Mouse (Mus musculus) kidney, postnatal 0 days (tissue): Measurements from ENCODE around the gene Zgrf1. TPM values are rescaled to one million over a fixed set of nuclear protein-coding genes. Genes with fewer than 3 reads are reported as not detected.

ENCODE experiments used
- ATAC-seq: fragments of 200-750 bp; cut with Nextera tagmentation; replicated peaks from 2 replicates; pipeline ENCODE4 v1.8.0; 2017; ENCODE audit warnings: low read depth, moderate number of reproducible peaks, moderate TSS enrichment, moderate library complexity; ENCODE audit not compliant: low FRiP score
- DNase-seq: peaks from one replicate; pipeline ENCODE4 v3.0.0-alpha.2; 2016; ENCODE audit warnings: low spot score
- H3K27ac ChIP-seq: fragments of 300-500 bp; sonication (generic); 2 replicates; pipeline ENCODE4 v1.5.1; 2014; ENCODE audit warnings: mild to moderate bottlenecking
- H3K27me3 ChIP-seq: fragments of 300-500 bp; sonication (generic); 2 replicates; pipeline ENCODE4 v1.6.1; 2014; ENCODE audit warnings: low read length, mixed read lengths; ENCODE audit not compliant: insufficient read depth
- H3K36me3 ChIP-seq: fragments of 300-500 bp; sonication (generic); 2 replicates; pipeline ENCODE4 v1.6.1; 2014; ENCODE audit warnings: low read length, mixed read lengths; ENCODE audit not compliant: insufficient read depth
- H3K4me1 ChIP-seq: fragments of 300-500 bp; sonication (generic); replicated peaks from 2 replicates; pipeline ENCODE4 v1.6.1; 2014; ENCODE audit warnings: antibody characterized with exemption, low read length, mixed read lengths; ENCODE audit not compliant: insufficient read depth
- H3K4me2 ChIP-seq: fragments of 300-500 bp; sonication (generic); 2 replicates; pipeline ENCODE4 v1.6.1; 2014; ENCODE audit warnings: mild to moderate bottlenecking, low read length, moderate library complexity, mixed read lengths
- H3K4me3 ChIP-seq: fragments of 300-500 bp; sonication (generic); replicated peaks from 2 replicates; pipeline ENCODE4 v1.5.1; 2014; ENCODE audit warnings: low read depth, low read length
- H3K9ac ChIP-seq: fragments of 300-500 bp; sonication (generic); 2 replicates; pipeline ENCODE4 v1.6.1; 2014; ENCODE audit warnings: low read depth, low read length
- H3K9me3 ChIP-seq: fragments of 300-500 bp; sonication (generic); replicated peaks from 2 replicates; pipeline ENCODE4 v1.6.1; 2016; ENCODE audit warnings: low read length, inconsistent platforms, mixed read lengths
- CTCF ChIP-seq: IDR thresholded peaks from 2 replicates; pipeline ENCODE4 v1.5.1; 2016; ENCODE audit warnings: antibody characterized with exemption, low read depth, mild to moderate bottlenecking, moderate library complexity
- WGBS: fragments of 180-500 bp; shearing (Covaris S2); extraction: QIAGEN DNeasy Blood & Tissue Kit; methylation state at CpG from one replicate; pipeline ENCODE4 v1.1.7; 2014; 5-methylcytosine and 5-hydroxymethylcytosine counted together
- polyA plus RNA-seq: library from polyadenylated mRNA; unstranded; fragments of >200 nt; fragmentation: Nextera tagmentation; extraction: Ambion mirVana; gene quantifications from 2 replicates; pipeline ENCODE4 v1.2.1, GENCODE M21; 2015

Gene Zgrf1
- polyA plus RNA-seq, 1 experiment from 2014 or later: 2.3 TPM

DNA sequence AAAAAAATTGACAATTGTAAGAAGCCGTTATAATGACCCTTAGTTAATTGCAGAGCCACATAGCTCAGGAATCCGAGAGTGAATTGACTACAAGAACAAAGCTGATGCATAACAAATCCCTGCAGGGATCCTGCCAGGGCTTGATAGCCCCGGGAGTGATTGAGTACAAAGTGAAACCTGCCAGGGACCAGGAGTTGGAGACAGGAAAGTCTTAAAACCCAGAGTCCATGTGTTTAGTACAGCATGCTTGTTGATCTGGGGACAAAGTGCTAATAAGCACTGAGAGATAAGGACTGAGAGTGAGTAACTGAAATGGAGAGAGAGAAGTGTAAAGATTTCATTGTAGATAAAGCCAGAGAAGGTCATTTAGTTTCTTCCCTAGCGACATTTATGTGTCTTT, 23.0 kb upstream of the Zgrf1 start:
- ATAC-seq (no peak), DNase-seq (no peak)
- Histone ChIP-seq H3K9ac (no peak overlapping the region), H3K27ac (no peak overlapping the region), H3K4me3 (no peak overlapping the region), H3K9me3 (no peaks in the 10 kb centered on the region), H3K27me3 (no peaks in the 10 kb centered on the region), H3K4me2 (no peak overlapping the region), H3K36me3 (no peaks in the 10 kb centered on the region), H3K4me1 (no peaks in the 10 kb centered on the region)
- WGBS: 17% methylated on average over 4 of the region's 4 CpGs
- TF ChIP-seq CTCF: no peak

DNA sequence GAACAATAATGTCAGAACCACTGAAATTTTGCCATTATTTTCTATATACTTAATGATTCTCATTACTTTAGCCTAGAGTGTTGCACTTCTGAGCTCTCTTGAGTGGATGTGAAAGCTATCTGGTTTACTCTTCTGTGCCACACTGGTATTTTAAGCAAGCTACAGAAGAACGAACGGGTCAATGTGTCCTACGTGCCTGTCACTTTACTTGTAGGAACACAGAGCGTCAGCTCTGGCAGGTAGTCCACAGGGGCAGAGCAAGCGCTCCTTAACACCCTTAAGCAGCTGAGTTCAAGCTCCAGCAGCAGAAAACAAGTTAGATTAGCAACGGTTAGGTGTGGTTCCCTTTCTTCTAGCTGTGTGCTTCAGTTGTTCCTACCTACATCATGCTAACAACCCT, 14.1 kb upstream of the Zgrf1 start:
- Histone ChIP-seq H3K36me3 (peaks cover 16% of the 10 kb centered on the region; the same call in 1 of the 2 replicates), H3K27me3 (no peaks in the 10 kb centered on the region), H3K4me2 (no peak overlapping the region)

DNA sequence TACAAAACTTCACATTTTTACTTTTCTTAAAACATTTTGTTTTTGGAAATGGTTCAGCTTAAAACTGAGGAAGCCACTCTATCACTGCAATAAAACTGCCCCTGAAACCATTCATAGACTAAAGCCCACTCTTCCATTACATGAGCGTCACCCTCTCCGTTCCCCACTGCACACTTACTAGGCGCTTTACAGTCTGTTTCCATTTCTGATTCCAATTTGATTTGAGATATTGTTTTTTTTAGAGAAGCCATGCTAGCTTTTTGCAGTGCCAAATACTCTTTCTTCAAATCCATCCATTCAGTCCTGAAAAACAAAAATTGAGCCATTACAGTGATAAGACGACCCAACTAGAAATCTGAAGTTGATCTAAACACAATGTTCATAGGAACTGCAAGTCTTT, 9.3 kb upstream of the Zgrf1 start:
- no peak overlapping the region for H3K4me2 ChIP-seq
- TF ChIP-seq CTCF: no peak
- H3K36me3 ChIP-seq: peaks cover 25% of the 10 kb centered on the region
- WGBS: 86% methylated on average over 4 of the region's 4 CpGs
- no peak overlapping the region for H3K4me3 ChIP-seq
- DNase-seq (no peak), ATAC-seq (no peak)
- H3K27ac ChIP-seq: no peak overlapping the region
- H3K4me1 ChIP-seq: no peaks in the 10 kb centered on the region
- H3K9ac ChIP-seq: no peak overlapping the region
- no peaks in the 10 kb centered on the region for H3K9me3 ChIP-seq
- no peaks in the 10 kb centered on the region for H3K27me3 ChIP-seq

More for the DNA sequence above, 14.1 kb upstream of the Zgrf1 start:
- no peak for ATAC-seq
- H3K4me3 ChIP-seq: no peak overlapping the region
- no peak overlapping the region for H3K9ac ChIP-seq
- no peak for TF ChIP-seq CTCF
- H3K9me3 ChIP-seq: no peaks in the 10 kb centered on the region
- no peaks in the 10 kb centered on the region for H3K4me1 ChIP-seq
- DNase-seq: no peak
- WGBS: 84% methylated on average over 6 of the region's 6 CpGs
- H3K27ac ChIP-seq: no peak overlapping the region

DNA sequence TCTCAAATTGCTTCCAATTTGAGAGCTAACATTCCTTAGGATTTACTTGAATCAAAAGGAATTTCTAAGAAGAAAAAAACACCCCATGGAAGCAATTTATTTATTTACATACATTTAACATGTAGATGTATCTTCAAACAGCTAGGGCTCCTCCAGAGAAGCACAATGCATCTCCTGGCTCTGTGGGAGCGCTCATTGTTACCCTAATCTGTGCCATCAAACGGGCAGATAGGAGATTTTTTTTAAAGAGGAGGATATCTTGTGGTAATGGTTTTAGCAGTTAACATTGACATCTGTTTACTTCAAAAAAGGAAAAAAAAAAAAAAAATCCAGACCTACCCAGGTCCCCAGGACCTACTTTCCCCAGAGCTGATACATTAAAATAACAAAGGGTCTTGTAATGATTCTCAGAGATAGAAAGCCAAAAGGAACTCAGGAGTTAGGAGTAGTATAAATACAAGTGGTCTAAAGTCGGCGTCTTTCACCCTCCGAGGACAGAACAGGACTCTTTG, 8.6 kb upstream of the Zgrf1 start:
- Histone ChIP-seq H3K4me3 (no peak overlapping the region), H3K9me3 (no peaks in the 10 kb centered on the region), H3K27me3 (no peaks in the 10 kb centered on the region), H3K4me1 (no peaks in the 10 kb centered on the region), H3K27ac (no peak overlapping the region), H3K4me2 (no peak overlapping the region), H3K36me3 (peaks cover 25% of the 10 kb centered on the region), H3K9ac (no peak overlapping the region)
- WGBS: 45% methylated on average over 5 of the region's 5 CpGs
- no peak for DNase-seq
- no peak for TF ChIP-seq CTCF
- no peak for ATAC-seq

DNA sequence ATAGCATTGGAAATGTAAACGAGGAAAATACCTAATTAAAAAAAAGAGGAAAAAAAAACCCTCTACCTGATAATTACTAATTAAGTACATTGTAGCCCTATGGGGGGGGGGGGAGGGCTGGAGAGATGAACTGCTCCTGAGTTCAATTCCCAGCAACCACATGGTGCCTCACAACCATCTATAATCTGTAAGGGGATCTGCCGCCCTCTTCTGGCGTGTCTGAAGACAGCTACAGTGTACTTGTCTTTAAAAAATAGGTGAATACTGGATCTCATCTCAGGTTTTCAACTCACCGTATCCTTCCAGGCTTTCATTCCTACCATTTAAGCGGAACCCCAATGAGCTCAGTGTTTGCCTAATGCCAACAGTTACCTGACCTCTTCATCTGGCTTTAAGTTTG, 5.4 kb upstream of the Zgrf1 start:
- TF ChIP-seq CTCF: peak; percentile 69
- no peak overlapping the region for H3K4me2 ChIP-seq
- no peak overlapping the region for H3K9ac ChIP-seq
- no peaks in the 10 kb centered on the region for H3K9me3 ChIP-seq
- no peaks in the 10 kb centered on the region for H3K27me3 ChIP-seq
- no peak for ATAC-seq
- no peaks in the 10 kb centered on the region for H3K4me1 ChIP-seq
- H3K4me3 ChIP-seq: no peak overlapping the region
- peaks cover 13% of the 10 kb centered on the region for H3K36me3 ChIP-seq
- no peak overlapping the region for H3K27ac ChIP-seq
- DNase-seq: peak; percentile 39
- WGBS: 47% methylated on average over 5 of the region's 5 CpGs

DNA sequence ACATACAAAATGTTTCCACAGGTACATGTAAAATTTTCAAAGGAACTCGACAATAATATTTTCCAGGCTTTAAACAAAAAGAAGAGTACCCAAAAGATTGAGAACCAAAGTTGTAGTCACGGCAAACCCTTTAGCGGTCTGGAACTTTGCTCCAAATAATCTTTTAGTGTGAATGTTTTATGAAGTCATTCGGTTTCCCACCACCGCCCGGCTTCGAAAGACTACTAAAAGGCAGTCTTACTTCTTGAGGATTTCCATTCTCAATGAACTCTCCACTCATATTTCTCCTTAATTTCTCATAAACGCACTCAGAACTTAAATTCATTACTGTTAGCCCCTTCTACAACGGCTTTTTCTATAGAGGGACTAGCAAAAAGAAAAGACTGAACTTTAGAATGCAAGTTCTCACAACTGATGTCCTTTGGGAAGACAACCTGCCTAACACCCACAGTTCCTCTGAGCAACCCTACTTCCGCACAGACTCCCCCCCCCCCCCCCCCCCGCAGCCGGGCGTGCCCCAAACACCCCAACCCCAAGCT, 786 bp upstream of the Zgrf1 start:
- H3K9me3 ChIP-seq: no peaks in the 10 kb centered on the region
- no peaks in the 10 kb centered on the region for H3K4me1 ChIP-seq
- peak overlapping the region; percentile 47 for H3K4me2 ChIP-seq
- DNase-seq: no peak
- no peak for TF ChIP-seq CTCF
- H3K27ac ChIP-seq: peak overlapping the region; percentile 95; the same call in 1 of the 2 replicates
- no peaks in the 10 kb centered on the region for H3K36me3 ChIP-seq
- no peak for ATAC-seq
- peak overlapping the region; percentile 80 for H3K4me3 ChIP-seq
- peak overlapping the region; percentile 77 for H3K9ac ChIP-seq
- H3K27me3 ChIP-seq: no peaks in the 10 kb centered on the region
- 5% methylated on average over 11 of the region's 13 CpGs for WGBS

DNA sequence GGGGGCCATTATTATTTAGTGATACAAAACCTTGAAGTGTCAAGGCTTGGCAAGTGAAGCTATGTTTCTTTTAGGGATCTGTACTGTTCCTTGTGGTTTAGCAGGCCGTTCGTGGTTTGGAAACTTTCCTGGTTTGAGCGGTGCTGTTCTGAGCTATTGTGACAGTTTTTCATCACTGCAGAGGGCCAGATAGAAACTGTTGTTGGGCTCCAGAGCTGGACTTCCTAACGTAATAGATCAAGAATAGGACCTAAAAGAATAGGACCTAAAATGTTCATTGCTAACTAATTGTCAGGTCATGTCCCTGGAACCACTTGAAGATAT, 393 bp downstream of the Zgrf1 start:
- Histone ChIP-seq H3K4me1 (no peaks in the 10 kb centered on the region), H3K4me3 (peak overlapping the region; percentile 80), H3K36me3 (no peaks in the 10 kb centered on the region), H3K4me2 (peak overlapping the region; percentile 78), H3K27ac (peak overlapping the region; percentile 31; the same call in 1 of the 2 replicates), H3K9me3 (no peaks in the 10 kb centered on the region), H3K27me3 (no peaks in the 10 kb centered on the region), H3K9ac (peak overlapping the region; percentile 77)
- no peak for ATAC-seq
- peak; percentile 3 for DNase-seq
- under 1% methylated on average over 4 of the region's 4 CpGs for WGBS
- no peak for TF ChIP-seq CTCF
